Mouse (Mus musculus) layer of hippocampus, adult 9-10 months (tissue): ENCODE measurements at regions not wholly inside any gene's neighbourhood (a gene's known extent, or its start where the extent isn't known, plus 50 kb on each side); places are given as distances from the start of the nearest gene placed in this dataset.

Source experiments
- DNase-seq: peaks from one replicate; pipeline ENCODE4 v3.0.0; 2022; ENCODE audit warnings: low spot score

DNA sequence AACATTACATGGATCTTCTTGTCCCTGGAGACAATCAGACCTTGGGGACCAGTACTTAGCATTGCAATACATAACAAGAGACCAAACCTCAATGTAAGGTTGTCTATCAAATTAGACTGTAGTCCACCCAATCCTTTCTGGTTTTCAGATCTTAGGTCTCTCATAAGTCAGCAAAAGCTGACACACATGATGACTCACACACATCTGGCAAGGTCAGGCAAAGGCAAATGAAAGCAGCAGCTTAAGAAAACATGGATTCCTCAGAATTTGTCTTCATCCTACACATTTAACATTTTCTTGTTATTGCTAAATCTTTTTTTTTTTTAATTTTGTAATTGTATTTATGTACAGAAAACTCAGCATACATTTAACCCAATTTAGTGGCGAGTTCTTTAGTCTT lies 52.0 kb downstream of the Gm11983 start:
- no peak for DNase-seq

DNA sequence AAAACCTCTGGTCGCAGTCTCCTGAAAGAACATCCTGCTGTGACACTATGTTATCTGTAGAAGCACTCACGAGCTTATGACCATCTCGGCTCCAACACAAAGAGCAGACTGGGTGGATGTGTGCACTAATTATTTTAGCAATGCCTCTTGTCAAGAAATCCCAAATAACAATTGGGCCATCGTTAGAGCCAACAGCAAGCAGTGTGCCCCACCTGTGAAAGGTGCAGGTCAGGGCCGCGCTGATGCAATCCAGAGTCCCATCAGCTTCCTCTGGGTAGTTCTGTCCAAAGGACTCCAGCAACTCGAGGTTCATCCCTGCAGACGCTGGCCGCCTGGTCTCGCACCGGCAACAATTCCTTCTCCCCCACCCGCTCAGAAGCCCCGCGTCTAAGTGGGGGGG lies 54.6 kb downstream of the Gm11983 start:
- no peak for DNase-seq

DNA sequence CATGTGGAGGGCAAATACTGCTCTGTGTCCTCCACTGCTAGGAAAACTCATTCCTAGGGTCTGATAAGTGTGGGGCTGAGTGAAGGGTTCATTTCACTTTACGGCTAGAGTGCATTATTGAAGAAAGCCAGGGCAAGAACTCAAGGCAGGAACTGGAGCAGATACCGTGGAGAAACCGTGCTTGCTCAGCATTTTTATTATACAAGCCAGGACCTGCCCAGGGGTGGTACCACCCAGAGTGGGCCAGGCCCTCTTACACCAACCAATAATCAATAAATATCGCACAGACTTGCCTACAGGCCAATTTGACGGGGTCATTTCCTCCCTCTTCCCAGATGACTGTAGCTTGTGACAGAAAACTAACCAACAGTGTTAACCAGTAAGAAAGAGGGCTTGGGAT lies 57.7 kb downstream of the Gm11983 start:
- no peak for DNase-seq

DNA sequence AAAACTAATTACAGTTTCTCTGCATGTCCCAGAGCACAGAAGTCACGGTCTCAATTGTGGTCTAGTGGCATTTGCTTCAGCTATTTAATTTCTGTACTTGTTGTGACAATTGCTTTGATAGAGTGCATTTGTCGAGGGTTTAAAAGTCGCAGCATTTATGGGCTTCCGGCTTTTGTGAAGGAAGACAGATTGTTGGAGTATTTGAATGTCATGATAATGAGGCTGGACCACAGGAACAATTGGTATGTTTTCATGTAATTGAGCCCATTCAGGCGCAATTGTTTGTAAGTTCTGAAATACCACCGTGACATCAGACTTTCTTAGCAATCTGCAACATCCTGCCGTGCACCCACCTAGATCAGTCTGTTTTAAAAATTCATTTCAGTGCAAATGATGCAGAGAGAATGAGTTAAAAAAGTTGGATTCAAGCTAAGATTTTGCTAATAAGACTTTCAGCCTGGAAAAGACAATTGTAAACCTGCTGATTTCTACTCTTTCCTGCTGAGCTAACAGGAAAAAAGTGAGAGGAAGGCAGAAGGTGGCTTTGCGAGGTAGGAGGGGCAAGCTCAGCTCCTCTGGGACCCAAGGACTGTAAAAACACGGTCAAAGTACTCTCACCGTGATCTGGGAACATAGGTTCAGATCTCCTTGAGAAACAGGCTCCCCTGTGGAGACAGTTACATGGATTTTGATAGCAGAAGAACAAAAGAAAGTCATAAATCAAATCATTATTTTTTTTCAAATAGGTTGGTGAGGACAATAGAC lies 58.7 kb downstream of the Gm11983 start:
- DNase-seq, result no peak

GRCm38 (mm10) chr11:6777566-6777965 lies 59.9 kb downstream of the Gm11983 start:
- no peak for DNase-seq

- DNase-seq, result no peak
These were observed 62.8 kb downstream of the Gm11983 start for GRCm38 (mm10) chr11:6774656-6775055.

DNA sequence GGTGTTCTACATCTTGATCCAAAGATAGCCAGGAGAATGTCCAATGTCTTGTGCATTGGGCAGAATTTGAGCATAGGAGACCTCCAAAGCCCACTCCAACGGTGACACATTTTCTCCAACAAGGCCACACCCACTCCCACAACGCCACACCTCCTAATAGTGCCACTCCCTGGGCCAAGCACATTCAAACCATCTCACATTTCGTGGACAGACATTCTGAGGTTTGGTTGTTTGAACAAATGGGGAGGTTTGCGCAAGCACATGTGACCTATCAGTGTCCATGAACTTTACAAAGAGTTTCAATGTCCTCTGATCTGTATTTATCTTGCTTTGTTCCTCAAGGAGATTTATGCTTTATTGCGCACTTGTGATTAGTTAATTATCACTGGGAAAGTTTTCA lies 63.5 kb downstream of the Gm11983 start:
- no peak for DNase-seq

GRCm38 (mm10) chr11:6773364-6773763 lies 64.1 kb downstream of the Gm11983 start:
- DNase-seq, result no peak

DNA sequence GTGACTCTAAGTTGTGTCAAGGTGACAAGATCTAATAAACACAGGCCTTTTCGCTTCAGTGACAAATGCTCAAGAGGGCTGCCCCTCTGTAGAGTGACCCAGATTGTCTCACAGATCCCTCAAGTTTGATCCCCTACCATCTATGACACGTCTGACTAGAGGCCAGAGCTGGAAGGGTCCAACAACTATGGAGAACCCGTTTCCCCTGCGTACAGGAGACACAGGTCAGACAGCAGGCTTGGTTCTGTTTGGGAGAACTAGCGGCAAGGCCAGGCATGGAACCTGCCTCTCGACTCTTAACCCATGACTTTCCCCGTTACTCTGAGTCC lies 68.1 kb downstream of the Gm11983 start:
- no peak for DNase-seq

- DNase-seq, result peak; percentile 38
These were observed 68.6 kb downstream of the Gm11983 start for GRCm38 (mm10) chr11:6768599-6769436.

- DNase-seq, result no peak
These were observed 70.7 kb downstream of the Gm11983 start for GRCm38 (mm10) chr11:6766725-6767124.

DNA sequence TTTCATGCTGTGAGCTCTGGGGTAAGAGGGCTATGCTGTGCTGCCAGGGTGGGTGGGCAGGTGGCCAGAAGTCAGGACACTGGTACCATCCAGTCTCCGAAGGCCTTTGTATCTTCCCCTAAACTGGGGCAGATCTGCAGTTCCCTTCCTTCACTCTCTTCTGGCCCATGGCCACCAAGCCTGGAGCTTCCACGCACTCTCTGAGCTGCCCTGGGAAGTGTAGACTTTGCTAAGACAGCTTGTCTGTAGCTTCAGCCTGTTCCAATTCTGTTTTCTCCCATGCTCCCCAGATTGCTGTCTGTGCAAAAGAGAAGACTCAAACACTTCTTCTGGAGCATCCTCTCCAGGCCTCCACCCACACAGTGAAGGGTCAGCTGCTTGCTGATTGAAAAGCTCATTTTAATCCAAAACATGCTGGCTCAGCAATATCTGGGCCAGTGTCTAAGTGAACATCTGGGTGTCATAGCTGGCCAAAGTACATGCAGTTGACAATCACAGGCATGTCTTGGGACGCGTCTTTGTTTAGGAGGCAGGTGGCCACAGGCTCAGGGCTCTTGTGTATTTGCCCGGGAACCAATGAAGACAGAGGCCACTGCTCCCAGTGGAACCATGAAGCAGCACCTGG lies 72.0 kb downstream of the Gm11983 start:
- DNase-seq, result no peak

GRCm38 (mm10) chr11:6764186-6764585 lies 73.3 kb downstream of the Gm11983 start:
- DNase-seq, result no peak

DNA sequence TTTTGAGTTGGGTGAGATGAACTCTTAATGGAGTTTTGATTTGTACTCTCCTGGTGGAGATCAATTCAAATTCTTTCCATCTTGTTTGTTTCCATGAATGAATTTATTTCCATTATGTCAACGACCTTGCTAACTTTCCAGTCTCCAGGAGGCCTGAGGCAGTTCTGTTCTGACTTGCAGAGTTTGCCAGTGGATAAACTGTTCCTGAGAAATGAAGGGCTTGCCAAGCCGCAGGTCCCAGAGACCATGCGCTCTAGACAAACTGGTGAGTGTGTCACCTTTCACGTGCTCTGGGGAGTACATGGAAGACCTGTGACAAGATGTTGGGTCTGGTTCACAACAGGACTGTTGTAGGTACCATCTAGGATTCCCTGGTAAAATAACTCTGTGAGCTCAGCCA lies 74.5 kb downstream of the Gm11983 start:
- no peak for DNase-seq

DNA sequence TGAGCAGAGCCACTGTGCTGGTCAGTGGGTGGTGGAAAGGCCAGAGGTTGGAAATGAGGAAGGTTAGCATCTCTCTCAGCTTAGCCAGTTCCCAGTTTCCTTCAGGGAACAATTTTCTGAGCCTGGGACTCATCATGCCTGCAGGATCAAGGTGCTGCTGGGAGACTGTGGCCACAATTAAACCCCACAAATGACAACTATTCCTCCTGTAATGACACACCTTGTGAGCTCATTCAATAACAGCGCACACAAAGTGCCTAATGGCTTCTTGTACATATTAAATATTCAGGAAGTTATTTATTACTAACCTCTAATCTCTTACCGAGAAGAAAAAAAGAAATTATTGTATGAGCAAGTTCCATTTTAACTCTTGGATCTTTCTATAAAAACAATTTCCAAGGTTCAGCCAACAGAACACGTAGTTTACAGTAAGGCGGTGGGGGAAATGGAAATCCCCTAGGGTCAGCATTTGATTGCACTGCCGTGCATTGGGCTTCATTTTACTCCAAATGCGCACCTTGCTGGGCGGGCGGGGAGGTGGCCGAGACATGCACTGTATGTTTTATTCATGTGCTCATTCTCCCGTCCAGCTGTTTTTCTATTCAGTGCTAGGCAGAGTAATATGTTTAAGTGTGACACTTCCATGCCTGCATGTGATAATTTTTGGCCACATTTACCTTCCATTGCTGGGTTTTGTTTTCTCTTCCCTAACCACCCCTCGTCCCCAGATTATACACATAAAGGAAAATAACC lies 75.4 kb downstream of the Gm11983 start:
- DNase-seq, result no peak

GRCm38 (mm10) chr11:6759578-6759977 lies 77.9 kb downstream of the Gm11983 start:
- no peak for DNase-seq

DNA sequence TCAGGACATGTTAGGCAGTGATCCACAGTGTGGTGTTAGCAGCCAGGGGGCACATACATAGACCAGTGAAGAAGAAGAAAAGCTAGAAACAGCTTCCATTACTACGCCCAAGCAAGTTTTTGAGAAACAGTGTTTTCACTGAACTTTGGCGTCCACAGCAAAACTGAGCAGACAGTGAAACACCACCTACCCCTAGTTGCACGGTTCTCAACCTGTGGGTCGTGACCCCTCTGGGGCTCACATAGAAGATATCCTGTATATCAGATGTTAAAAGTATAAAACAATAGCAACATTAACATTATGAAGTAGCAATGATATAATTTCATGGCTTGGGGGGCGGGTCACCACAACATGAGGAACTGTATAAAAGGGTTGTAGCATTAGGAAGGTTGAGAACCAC lies 81.1 kb downstream of the Ramp3 start:
- DNase-seq, result no peak

DNA sequence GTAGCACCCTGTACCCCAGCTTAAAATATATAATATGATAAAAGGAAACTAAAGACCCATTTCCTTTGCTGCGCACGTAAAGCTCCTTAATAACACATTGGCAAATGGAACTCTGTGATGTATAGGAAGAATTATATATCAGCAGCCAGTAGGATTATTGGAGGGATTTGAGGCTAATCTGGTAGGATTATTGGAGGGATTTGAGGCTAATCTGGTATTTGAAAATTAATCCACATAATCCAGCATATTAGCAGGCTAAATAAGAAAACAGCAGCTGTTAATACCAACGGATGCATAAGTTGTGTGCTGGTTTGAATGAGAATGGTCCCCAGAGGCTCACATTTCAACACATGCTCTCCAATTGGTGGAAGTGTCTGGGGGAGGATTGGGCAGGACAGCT lies 80.3 kb downstream of the Ramp3 start:
- DNase-seq, result no peak

DNA sequence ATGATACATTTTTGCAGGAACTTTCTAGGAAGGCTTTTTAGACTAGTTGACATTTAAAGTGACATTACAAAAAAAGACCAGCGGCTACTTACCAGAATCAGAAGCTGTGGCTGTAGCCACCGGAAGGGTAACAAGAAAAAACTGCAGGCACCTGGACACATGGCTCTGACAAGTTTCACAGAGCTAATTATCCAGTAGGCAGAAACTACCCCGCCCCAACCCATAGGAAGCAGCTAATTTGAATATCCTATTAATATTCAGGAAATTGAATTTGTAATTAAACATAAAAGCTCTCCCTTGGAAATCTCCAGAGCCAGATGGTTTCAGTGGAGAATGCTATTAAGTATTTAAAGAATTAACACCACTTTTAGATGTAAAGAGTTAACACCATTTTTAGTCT lies 79.8 kb downstream of the Ramp3 start:
- DNase-seq, result no peak

DNA sequence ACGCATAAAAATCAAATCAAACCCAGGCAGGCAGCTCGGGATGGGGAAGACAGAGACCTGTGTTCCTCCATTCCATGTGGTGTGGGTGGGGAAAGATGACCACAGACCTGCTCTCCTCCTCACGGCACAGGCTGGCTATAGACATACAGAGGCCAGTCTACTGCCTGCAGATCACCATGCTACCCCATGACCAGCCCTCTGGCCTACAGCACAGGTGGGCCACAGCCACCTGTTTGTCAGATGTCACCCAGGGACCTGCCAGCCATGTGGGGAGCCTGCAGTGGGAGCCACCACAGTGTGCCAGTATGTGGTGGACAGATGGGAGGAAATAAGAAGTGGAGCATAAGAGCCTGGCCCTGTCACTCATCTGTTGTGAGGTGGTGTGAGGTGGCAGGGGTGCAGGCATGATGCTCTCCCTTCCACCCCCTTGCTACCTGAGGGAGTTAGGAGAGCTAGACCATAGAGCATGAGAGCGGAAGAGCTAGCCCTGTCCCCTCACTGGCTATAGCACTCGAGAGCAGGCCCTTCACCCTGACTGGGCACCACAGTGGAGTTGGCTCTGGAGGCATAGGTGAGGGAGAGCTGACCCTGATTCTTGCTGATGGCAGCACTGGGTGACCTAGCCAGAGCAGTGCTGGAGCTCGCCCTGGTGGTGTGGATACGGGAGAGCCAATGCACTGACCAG lies 76.6 kb downstream of the Ramp3 start:
- DNase-seq, result no peak

DNA sequence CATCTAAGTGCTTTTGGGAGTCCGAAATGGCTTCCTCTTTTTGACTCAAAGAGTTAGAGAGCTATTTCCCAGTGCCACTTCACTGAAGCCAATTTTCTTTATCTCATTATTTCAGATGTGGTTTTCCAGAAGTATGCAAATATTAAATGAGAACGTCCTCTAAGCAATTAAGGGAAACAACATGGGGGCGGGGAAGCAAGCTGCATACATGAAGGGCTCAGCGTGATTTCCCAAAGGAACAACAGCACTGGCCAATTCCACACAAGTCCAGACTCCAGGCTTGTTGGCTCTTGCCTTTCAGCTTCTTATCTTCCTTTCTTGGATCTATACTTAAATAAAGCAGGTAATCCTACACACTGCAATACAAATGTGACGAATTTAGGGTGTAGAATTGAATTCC lies 73.2 kb downstream of the Ramp3 start:
- DNase-seq, result no peak
